Mouse (Mus musculus): ENCODE measurements at regions not wholly inside any gene's neighbourhood (a gene's known extent, or its start where the extent isn't known, plus 50 kb on each side); places are given as distances from the start of the nearest gene placed in this dataset.

DNA sequence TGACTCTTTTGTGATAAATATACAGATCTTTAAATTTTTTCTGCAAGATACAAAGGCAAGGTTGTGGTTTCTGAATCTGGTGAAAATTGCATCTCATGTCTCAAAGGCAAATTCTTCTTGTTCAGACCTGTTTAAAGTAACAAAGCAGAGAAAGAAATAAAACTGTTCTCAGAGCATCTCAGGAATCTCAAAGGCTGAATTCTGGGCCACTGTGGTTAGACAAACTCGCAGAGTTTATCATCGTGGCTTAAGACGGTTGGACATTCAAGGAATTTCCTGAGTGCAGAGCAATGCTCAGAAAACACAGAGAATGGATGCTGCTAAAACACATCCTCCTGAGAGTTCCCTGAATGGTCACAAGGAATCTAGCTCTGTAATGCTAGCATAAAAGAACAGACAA lies 429.5 kb upstream of the Pbx1 start:
- no peaks in the 10 kb centered on the region for H3K4me1 ChIP-seq (replicated peaks; ENCODE audit: control insufficient read depth, insufficient read depth, low read length)
- H3K27ac ChIP-seq (ENCODE audit: low read depth, low read length) = no peak overlapping the region
- no peaks in the 10 kb centered on the region for H3K36me3 ChIP-seq (ENCODE audit: control insufficient read depth, insufficient read depth, low read length)
- H3K9ac ChIP-seq (ENCODE audit: low read depth, low read length) = no peak overlapping the region
- WGBS = 82% methylated on average over 3 of the region's 3 CpGs
- no peaks in the 10 kb centered on the region for H3K27me3 ChIP-seq (ENCODE audit: control insufficient read depth, insufficient read depth, low read length)
- no peak overlapping the region for H3K4me3 ChIP-seq (ENCODE audit: low read depth, low read length)
- H3K4me2 ChIP-seq (replicated peaks; ENCODE audit: low read depth, low read length) = no peak overlapping the region
- no peak for DNase-seq (ENCODE audit: low spot score)
- no peaks in the 10 kb centered on the region for H3K9me3 ChIP-seq (ENCODE audit: control insufficient read depth, low read length)
- no peak for ATAC-seq (ENCODE audit: low FRiP score)

DNA sequence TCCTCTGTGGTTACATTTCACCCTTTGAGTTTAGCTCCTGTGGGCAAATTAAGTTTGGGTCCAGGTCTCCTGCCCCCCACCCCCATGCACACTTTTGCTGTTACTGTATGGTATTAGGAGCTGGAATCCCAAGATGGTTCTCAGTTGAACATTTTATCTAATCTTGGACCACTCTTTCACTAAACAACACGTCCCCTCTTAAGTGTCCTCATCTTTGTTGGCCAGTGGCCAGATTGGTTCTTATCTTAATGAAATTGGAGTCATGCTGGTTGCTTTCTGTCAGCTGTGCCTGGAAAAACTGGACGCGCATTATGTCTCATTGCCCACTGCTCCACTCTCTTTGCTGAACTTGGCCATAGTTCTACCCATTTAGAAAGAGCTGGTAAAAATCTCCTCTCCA lies 391.1 kb upstream of the Pbx1 start:
- DNase-seq (ENCODE audit: low spot score) (no peak), ATAC-seq (ENCODE audit: low FRiP score) (no peak)
- Histone ChIP-seq H3K9me3 (ENCODE audit: control insufficient read depth, low read length) (no peaks in the 10 kb centered on the region), H3K27me3 (ENCODE audit: control insufficient read depth, insufficient read depth, low read length) (no peaks in the 10 kb centered on the region), H3K4me3 (ENCODE audit: low read depth, low read length) (no peak overlapping the region), H3K27ac (ENCODE audit: low read depth, low read length) (no peak overlapping the region), H3K9ac (ENCODE audit: low read depth, low read length) (no peak overlapping the region), H3K4me1 (replicated peaks; ENCODE audit: control insufficient read depth, insufficient read depth, low read length) (no peaks in the 10 kb centered on the region), H3K36me3 (ENCODE audit: control insufficient read depth, insufficient read depth, low read length) (no peaks in the 10 kb centered on the region), H3K4me2 (replicated peaks; ENCODE audit: low read depth, low read length) (no peak overlapping the region)
- WGBS = 90% methylated on average over 3 of the region's 3 CpGs

GRCm38 (mm10) chr1:168818381-168818780 lies 386.3 kb upstream of the Pbx1 start:
- WGBS = 90% methylated on average over 5 of the region's 5 CpGs
- H3K9ac ChIP-seq (ENCODE audit: low read depth, low read length) = no peak overlapping the region
- H3K4me1 ChIP-seq (replicated peaks; ENCODE audit: control insufficient read depth, insufficient read depth, low read length) = no peaks in the 10 kb centered on the region
- H3K9me3 ChIP-seq (ENCODE audit: control insufficient read depth, low read length) = no peaks in the 10 kb centered on the region
- ATAC-seq (ENCODE audit: low FRiP score) = no peak
- no peak overlapping the region for H3K27ac ChIP-seq (ENCODE audit: low read depth, low read length)
- H3K4me3 ChIP-seq (ENCODE audit: low read depth, low read length) = no peak overlapping the region
- no peak for DNase-seq (ENCODE audit: low spot score)
- no peaks in the 10 kb centered on the region for H3K36me3 ChIP-seq (ENCODE audit: control insufficient read depth, insufficient read depth, low read length)
- H3K27me3 ChIP-seq (ENCODE audit: control insufficient read depth, insufficient read depth, low read length) = no peaks in the 10 kb centered on the region
- no peak overlapping the region for H3K4me2 ChIP-seq (replicated peaks; ENCODE audit: low read depth, low read length)

DNA sequence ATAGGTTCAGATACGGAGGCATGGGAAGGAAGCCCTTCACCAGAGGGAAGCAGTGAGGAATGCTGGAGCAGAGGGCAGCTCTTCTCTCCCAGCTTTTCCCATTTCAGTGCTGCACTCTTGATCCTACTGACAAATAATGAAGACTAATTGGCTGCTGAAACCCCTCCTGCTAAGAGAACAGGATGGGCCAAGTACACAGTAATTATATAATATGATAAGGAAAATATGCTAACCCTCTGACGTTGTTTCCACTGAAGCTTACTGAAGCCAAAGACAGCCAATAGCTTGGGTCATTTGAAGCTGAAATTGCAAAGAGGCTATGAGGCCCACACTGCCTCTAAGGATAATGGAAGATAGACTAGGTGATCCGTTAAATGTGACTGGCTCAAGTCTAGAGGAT lies 375.0 kb upstream of the Pbx1 start:
- ATAC-seq (ENCODE audit: low FRiP score) (no peak), DNase-seq (ENCODE audit: low spot score) (no peak)
- no peak overlapping the region for H3K9ac ChIP-seq (ENCODE audit: low read depth, low read length)
- H3K9me3 ChIP-seq (ENCODE audit: control insufficient read depth, low read length) = no peaks in the 10 kb centered on the region
- no peaks in the 10 kb centered on the region for H3K27me3 ChIP-seq (ENCODE audit: control insufficient read depth, insufficient read depth, low read length)
- H3K27ac ChIP-seq (ENCODE audit: low read depth, low read length) = no peak overlapping the region
- 68% methylated on average over 3 of the region's 3 CpGs for WGBS
- no peaks in the 10 kb centered on the region for H3K36me3 ChIP-seq (ENCODE audit: control insufficient read depth, insufficient read depth, low read length)
- no peak overlapping the region for H3K4me3 ChIP-seq (ENCODE audit: low read depth, low read length)
- no peak overlapping the region for H3K4me2 ChIP-seq (replicated peaks; ENCODE audit: low read depth, low read length)
- no peaks in the 10 kb centered on the region for H3K4me1 ChIP-seq (replicated peaks; ENCODE audit: control insufficient read depth, insufficient read depth, low read length)

GRCm38 (mm10) chr1:168805442-168805841 lies 373.4 kb upstream of the Pbx1 start:
- H3K4me2 ChIP-seq (replicated peaks; ENCODE audit: low read depth, low read length) = no peak overlapping the region
- no peak overlapping the region for H3K4me3 ChIP-seq (ENCODE audit: low read depth, low read length)
- H3K27me3 ChIP-seq (ENCODE audit: control insufficient read depth, insufficient read depth, low read length) = no peaks in the 10 kb centered on the region
- WGBS = 76% methylated on average over 3 of the region's 3 CpGs
- no peaks in the 10 kb centered on the region for H3K4me1 ChIP-seq (replicated peaks; ENCODE audit: control insufficient read depth, insufficient read depth, low read length)
- no peaks in the 10 kb centered on the region for H3K9me3 ChIP-seq (ENCODE audit: control insufficient read depth, low read length)
- H3K27ac ChIP-seq (ENCODE audit: low read depth, low read length) = no peak overlapping the region
- no peak for DNase-seq (ENCODE audit: low spot score)
- ATAC-seq (ENCODE audit: low FRiP score) = no peak
- H3K9ac ChIP-seq (ENCODE audit: low read depth, low read length) = no peak overlapping the region
- no peaks in the 10 kb centered on the region for H3K36me3 ChIP-seq (ENCODE audit: control insufficient read depth, insufficient read depth, low read length)

- DNase-seq (ENCODE audit: low spot score) (no peak), ATAC-seq (ENCODE audit: low FRiP score) (no peak)
- Histone ChIP-seq H3K4me1 (replicated peaks; ENCODE audit: control insufficient read depth, insufficient read depth, low read length) (no peaks in the 10 kb centered on the region), H3K27ac (ENCODE audit: low read depth, low read length) (no peak overlapping the region), H3K9ac (ENCODE audit: low read depth, low read length) (no peak overlapping the region), H3K36me3 (ENCODE audit: control insufficient read depth, insufficient read depth, low read length) (no peaks in the 10 kb centered on the region), H3K4me2 (replicated peaks; ENCODE audit: low read depth, low read length) (no peak overlapping the region), H3K9me3 (ENCODE audit: control insufficient read depth, low read length) (no peaks in the 10 kb centered on the region), H3K27me3 (ENCODE audit: control insufficient read depth, insufficient read depth, low read length) (no peaks in the 10 kb centered on the region), H3K4me3 (ENCODE audit: low read depth, low read length) (no peak overlapping the region)
- 80% methylated on average over 1 of the region's 1 CpGs for WGBS
Measured at GRCm38 (mm10) chr1:168801046-168801445, 369.0 kb upstream of the Pbx1 start.

DNA sequence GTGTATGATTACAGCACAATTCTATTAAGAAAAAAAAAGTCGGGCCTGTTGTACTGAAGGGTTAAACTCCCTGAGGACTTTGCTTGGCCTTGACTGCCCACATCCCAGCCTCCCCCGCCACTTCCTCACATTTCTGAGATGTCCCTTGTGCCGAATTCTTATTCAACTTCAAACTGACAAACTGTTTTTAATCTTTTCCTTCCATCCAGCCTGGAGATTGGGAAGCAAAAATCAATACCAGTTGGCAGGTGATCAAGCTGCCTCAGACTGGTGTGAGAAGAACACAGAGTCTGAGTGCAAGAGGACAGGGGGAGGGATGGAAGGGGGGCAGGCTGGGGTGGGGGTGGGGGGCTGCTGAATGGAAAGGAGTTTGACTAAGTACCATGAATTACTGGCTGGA lies 354.7 kb upstream of the Pbx1 start:
- 51% methylated on average over 3 of the region's 3 CpGs for WGBS
- ATAC-seq (ENCODE audit: low FRiP score) (no peak), DNase-seq (ENCODE audit: low spot score) (peak; percentile 7)
- H3K27ac ChIP-seq (ENCODE audit: low read depth, low read length) = no peak overlapping the region
- H3K4me1 ChIP-seq (replicated peaks; ENCODE audit: control insufficient read depth, insufficient read depth, low read length) = no peaks in the 10 kb centered on the region
- no peaks in the 10 kb centered on the region for H3K36me3 ChIP-seq (ENCODE audit: control insufficient read depth, insufficient read depth, low read length)
- H3K9ac ChIP-seq (ENCODE audit: low read depth, low read length) = no peak overlapping the region
- no peaks in the 10 kb centered on the region for H3K27me3 ChIP-seq (ENCODE audit: control insufficient read depth, insufficient read depth, low read length)
- H3K9me3 ChIP-seq (ENCODE audit: control insufficient read depth, low read length) = no peaks in the 10 kb centered on the region
- no peak overlapping the region for H3K4me3 ChIP-seq (ENCODE audit: low read depth, low read length)
- H3K4me2 ChIP-seq (replicated peaks; ENCODE audit: low read depth, low read length) = no peak overlapping the region

- no peak overlapping the region for H3K4me2 ChIP-seq (replicated peaks; ENCODE audit: low read depth, low read length)
- DNase-seq (ENCODE audit: low spot score) = no peak
- H3K4me1 ChIP-seq (replicated peaks; ENCODE audit: control insufficient read depth, insufficient read depth, low read length) = no peaks in the 10 kb centered on the region
- no peak overlapping the region for H3K4me3 ChIP-seq (ENCODE audit: low read depth, low read length)
- H3K27me3 ChIP-seq (ENCODE audit: control insufficient read depth, insufficient read depth, low read length) = no peaks in the 10 kb centered on the region
- no peak overlapping the region for H3K27ac ChIP-seq (ENCODE audit: low read depth, low read length)
- no peak overlapping the region for H3K9ac ChIP-seq (ENCODE audit: low read depth, low read length)
- ATAC-seq (ENCODE audit: low FRiP score) = no peak
- H3K36me3 ChIP-seq (ENCODE audit: control insufficient read depth, insufficient read depth, low read length) = no peaks in the 10 kb centered on the region
- H3K9me3 ChIP-seq (ENCODE audit: control insufficient read depth, low read length) = no peaks in the 10 kb centered on the region
Measured at GRCm38 (mm10) chr1:168783851-168784250, 351.8 kb upstream of the Pbx1 start.

GRCm38 (mm10) chr1:168764368-168764895 lies 332.4 kb upstream of the Pbx1 start:
- Histone ChIP-seq H3K4me3 (ENCODE audit: low read depth, low read length) (no peak overlapping the region), H3K4me1 (replicated peaks; ENCODE audit: control insufficient read depth, insufficient read depth, low read length) (no peaks in the 10 kb centered on the region), H3K36me3 (ENCODE audit: control insufficient read depth, insufficient read depth, low read length) (no peaks in the 10 kb centered on the region), H3K9ac (ENCODE audit: low read depth, low read length) (no peak overlapping the region), H3K27me3 (ENCODE audit: control insufficient read depth, insufficient read depth, low read length) (no peaks in the 10 kb centered on the region), H3K27ac (ENCODE audit: low read depth, low read length) (no peak overlapping the region), H3K4me2 (replicated peaks; ENCODE audit: low read depth, low read length) (no peak overlapping the region), H3K9me3 (ENCODE audit: control insufficient read depth, low read length) (no peaks in the 10 kb centered on the region)
- 80% methylated on average over 6 of the region's 6 CpGs for WGBS
- DNase-seq (ENCODE audit: low spot score) (no peak), ATAC-seq (ENCODE audit: low FRiP score) (no peak)
